Mouse (Mus musculus): Measurements from ENCODE around the gene Lcmt1. TPM values are rescaled to one million over a fixed set of nuclear protein-coding genes. Genes with fewer than 3 reads are reported as not detected.

The Lcmt1 gene
- polyA plus RNA-seq, 1 experiment from 2014 or later: 37.5 TPM

GRCm38 (mm10) chr7:123344079-123344780 lies 25.4 kb upstream of the Lcmt1 start:
- Histone ChIP-seq H3K4me2 (no peak overlapping the region), H3K4me3 (no peak overlapping the region), H3K9me3 (replicated peaks) (no peaks in the 10 kb centered on the region), H3K27ac (ENCODE audit: poor library complexity, severe bottlenecking) (no peak overlapping the region), H3K9ac (no peak overlapping the region), H3K36me3 (no peaks in the 10 kb centered on the region), H3K4me1 (replicated peaks) (peaks cover 59% of the 10 kb centered on the region), H3K27me3 (replicated peaks) (no peaks in the 10 kb centered on the region)
- WGBS: 85% methylated on average over 5 of the region's 5 CpGs
- ATAC-seq (ENCODE audit: insufficient number of reproducible peaks, low FRiP score): no peak

- H3K9ac ChIP-seq: no peak overlapping the region
- no peak overlapping the region for H3K4me3 ChIP-seq
- no peak for ATAC-seq (ENCODE audit: insufficient number of reproducible peaks, low FRiP score)
- 81% methylated on average over 3 of the region's 3 CpGs for WGBS
- no peaks in the 10 kb centered on the region for H3K27me3 ChIP-seq (replicated peaks)
- no peak overlapping the region for H3K4me2 ChIP-seq
- no peak overlapping the region for H3K27ac ChIP-seq (ENCODE audit: poor library complexity, severe bottlenecking)
- H3K4me1 ChIP-seq (replicated peaks): peaks cover 63% of the 10 kb centered on the region
- H3K36me3 ChIP-seq: no peaks in the 10 kb centered on the region
- no peaks in the 10 kb centered on the region for H3K9me3 ChIP-seq (replicated peaks)
Measured at GRCm38 (mm10) chr7:123345041-123345544, 24.5 kb upstream of the Lcmt1 start.

- ATAC-seq (ENCODE audit: insufficient number of reproducible peaks, low FRiP score): no peak
- no peaks in the 10 kb centered on the region for H3K9me3 ChIP-seq (replicated peaks)
- WGBS: 87% methylated on average over 7 of the region's 7 CpGs
- no peaks in the 10 kb centered on the region for H3K27me3 ChIP-seq (replicated peaks)
- no peak overlapping the region for H3K9ac ChIP-seq
- no peaks in the 10 kb centered on the region for H3K36me3 ChIP-seq
- no peak overlapping the region for H3K27ac ChIP-seq (ENCODE audit: poor library complexity, severe bottlenecking)
- peaks cover 50% of the 10 kb centered on the region for H3K4me1 ChIP-seq (replicated peaks)
- H3K4me2 ChIP-seq: no peak overlapping the region
- no peak overlapping the region for H3K4me3 ChIP-seq
Measured at GRCm38 (mm10) chr7:123346631-123347290, 22.8 kb upstream of the Lcmt1 start.

GRCm38 (mm10) chr7:123349813-123350212 lies 19.8 kb upstream of the Lcmt1 start:
- no peak overlapping the region for H3K9ac ChIP-seq
- no peaks in the 10 kb centered on the region for H3K27me3 ChIP-seq (replicated peaks)
- no peak for ATAC-seq (ENCODE audit: insufficient number of reproducible peaks, low FRiP score)
- H3K4me3 ChIP-seq: no peak overlapping the region
- 69% methylated on average over 11 of the region's 11 CpGs for WGBS
- peaks cover 33% of the 10 kb centered on the region for H3K4me1 ChIP-seq (replicated peaks)
- H3K4me2 ChIP-seq: no peak overlapping the region
- H3K36me3 ChIP-seq: no peaks in the 10 kb centered on the region
- H3K9me3 ChIP-seq (replicated peaks): no peaks in the 10 kb centered on the region
- no peak overlapping the region for H3K27ac ChIP-seq (ENCODE audit: poor library complexity, severe bottlenecking)

- 60% methylated on average over 2 of the region's 2 CpGs for WGBS
Measured at GRCm38 (mm10) chr7:123350243-123350642, 19.3 kb upstream of the Lcmt1 start.

GRCm38 (mm10) chr7:123353081-123353480 lies 16.5 kb upstream of the Lcmt1 start:
- H3K27me3 ChIP-seq (replicated peaks): no peaks in the 10 kb centered on the region
- no peak for ATAC-seq (ENCODE audit: insufficient number of reproducible peaks, low FRiP score)
- no peak overlapping the region for H3K4me3 ChIP-seq
- WGBS: 93% methylated on average over 4 of the region's 4 CpGs
- no peak overlapping the region for H3K27ac ChIP-seq (ENCODE audit: poor library complexity, severe bottlenecking)
- H3K4me1 ChIP-seq (replicated peaks): peaks cover 28% of the 10 kb centered on the region
- no peaks in the 10 kb centered on the region for H3K9me3 ChIP-seq (replicated peaks)
- peaks cover 5% of the 10 kb centered on the region; the same call in 1 of the 2 replicates for H3K36me3 ChIP-seq
- no peak overlapping the region for H3K4me2 ChIP-seq
- no peak overlapping the region for H3K9ac ChIP-seq

More at GRCm38 (mm10) chr7:123350243-123350642, 19.3 kb upstream of the Lcmt1 start:
- no peak for ATAC-seq (ENCODE audit: insufficient number of reproducible peaks, low FRiP score)
- Histone ChIP-seq H3K36me3 (no peaks in the 10 kb centered on the region), H3K4me1 (replicated peaks) (peaks cover 35% of the 10 kb centered on the region), H3K27ac (ENCODE audit: poor library complexity, severe bottlenecking) (no peak overlapping the region), H3K9ac (no peak overlapping the region), H3K27me3 (replicated peaks) (no peaks in the 10 kb centered on the region), H3K4me2 (no peak overlapping the region), H3K4me3 (no peak overlapping the region), H3K9me3 (replicated peaks) (no peaks in the 10 kb centered on the region)

- H3K27me3 ChIP-seq (replicated peaks): no peaks in the 10 kb centered on the region
- no peak for ATAC-seq (ENCODE audit: insufficient number of reproducible peaks, low FRiP score)
- H3K27ac ChIP-seq (ENCODE audit: poor library complexity, severe bottlenecking): no peak overlapping the region
- H3K36me3 ChIP-seq: peaks cover 5% of the 10 kb centered on the region; the same call in 1 of the 2 replicates
- H3K4me3 ChIP-seq: no peak overlapping the region
- no peak overlapping the region for H3K4me2 ChIP-seq
- WGBS: 60% methylated on average over 5 of the region's 5 CpGs
- H3K4me1 ChIP-seq (replicated peaks): peaks cover 27% of the 10 kb centered on the region
- no peaks in the 10 kb centered on the region for H3K9me3 ChIP-seq (replicated peaks)
- no peak overlapping the region for H3K9ac ChIP-seq
Measured at GRCm38 (mm10) chr7:123353879-123354278, 15.7 kb upstream of the Lcmt1 start.

- Histone ChIP-seq H3K4me3 (no peak overlapping the region), H3K4me1 (replicated peaks) (peaks cover 22% of the 10 kb centered on the region), H3K4me2 (no peak overlapping the region), H3K27me3 (replicated peaks) (no peaks in the 10 kb centered on the region), H3K27ac (ENCODE audit: poor library complexity, severe bottlenecking) (no peak overlapping the region), H3K36me3 (peaks cover 5% of the 10 kb centered on the region; the same call in 1 of the 2 replicates), H3K9ac (no peak overlapping the region), H3K9me3 (replicated peaks) (no peaks in the 10 kb centered on the region)
- 68% methylated on average over 5 of the region's 5 CpGs for WGBS
- no peak for ATAC-seq (ENCODE audit: insufficient number of reproducible peaks, low FRiP score)
Measured at GRCm38 (mm10) chr7:123354392-123354791, 15.2 kb upstream of the Lcmt1 start.

GRCm38 (mm10) chr7:123354851-123355250 lies 14.7 kb upstream of the Lcmt1 start:
- no peaks in the 10 kb centered on the region for H3K27me3 ChIP-seq (replicated peaks)
- no peak overlapping the region for H3K4me2 ChIP-seq
- H3K4me3 ChIP-seq: no peak overlapping the region
- peaks cover 19% of the 10 kb centered on the region for H3K4me1 ChIP-seq (replicated peaks)
- H3K9ac ChIP-seq: no peak overlapping the region
- H3K36me3 ChIP-seq: peaks cover 5% of the 10 kb centered on the region; the same call in 1 of the 2 replicates
- no peak for ATAC-seq (ENCODE audit: insufficient number of reproducible peaks, low FRiP score)
- no peak overlapping the region for H3K27ac ChIP-seq (ENCODE audit: poor library complexity, severe bottlenecking)
- 92% methylated on average over 2 of the region's 2 CpGs for WGBS
- H3K9me3 ChIP-seq (replicated peaks): no peaks in the 10 kb centered on the region

- Histone ChIP-seq H3K9ac (no peak overlapping the region), H3K4me1 (replicated peaks) (peaks cover 24% of the 10 kb centered on the region), H3K4me3 (no peak overlapping the region), H3K36me3 (peaks cover 5% of the 10 kb centered on the region; the same call in 1 of the 2 replicates), H3K9me3 (replicated peaks) (no peaks in the 10 kb centered on the region), H3K4me2 (no peak overlapping the region), H3K27me3 (replicated peaks) (no peaks in the 10 kb centered on the region), H3K27ac (ENCODE audit: poor library complexity, severe bottlenecking) (no peak overlapping the region)
- no peak for ATAC-seq (ENCODE audit: insufficient number of reproducible peaks, low FRiP score)
- 91% methylated on average over 3 of the region's 3 CpGs for WGBS
Measured at GRCm38 (mm10) chr7:123356158-123356557, 13.4 kb upstream of the Lcmt1 start.

GRCm38 (mm10) chr7:123359101-123359500 lies 10.5 kb upstream of the Lcmt1 start:
- WGBS: 89% methylated on average over 7 of the region's 7 CpGs
- Histone ChIP-seq H3K4me3 (no peak overlapping the region), H3K4me1 (replicated peaks) (peaks cover 25% of the 10 kb centered on the region), H3K9me3 (replicated peaks) (no peaks in the 10 kb centered on the region), H3K4me2 (no peak overlapping the region), H3K27ac (ENCODE audit: poor library complexity, severe bottlenecking) (no peak overlapping the region), H3K36me3 (peaks cover 5% of the 10 kb centered on the region; the same call in 1 of the 2 replicates), H3K27me3 (replicated peaks) (no peaks in the 10 kb centered on the region), H3K9ac (no peak overlapping the region)
- no peak for ATAC-seq (ENCODE audit: insufficient number of reproducible peaks, low FRiP score)
